Mouse (Mus musculus) heart, embryonic 16.5 days (tissue): Measurements from ENCODE around the gene Tmem94. TPM values are rescaled to one million over a fixed set of nuclear protein-coding genes. Genes with fewer than 3 reads are reported as not detected.

Experiments used
- ATAC-seq: fragments of 200-750 bp; cut with Nextera tagmentation; replicated peaks from 2 replicates; pipeline ENCODE4 v1.8.0; 2017; ENCODE audit warnings: moderate number of reproducible peaks; ENCODE audit not compliant: insufficient read depth, low FRiP score; ENCODE audit errors: extremely low read depth
- H3K27ac ChIP-seq: fragments of 300-500 bp; sonication (generic); 2 replicates; pipeline ENCODE4 v1.5.1; 2014; ENCODE audit warnings: mild to moderate bottlenecking, low read length, control low read depth, moderate library complexity
- H3K27me3 ChIP-seq: fragments of 300-500 bp; sonication (generic); 2 replicates; pipeline ENCODE4 v1.6.1; 2014; ENCODE audit warnings: low read length, mixed read lengths; ENCODE audit not compliant: control insufficient read depth, insufficient read depth
- H3K36me3 ChIP-seq: fragments of 300-500 bp; sonication (generic); 2 replicates; pipeline ENCODE4 v1.6.1; 2014; ENCODE audit not compliant: control insufficient read depth, insufficient read depth
- H3K4me1 ChIP-seq: fragments of 300-500 bp; sonication (generic); 2 replicates; pipeline ENCODE4 v1.6.1; 2014; ENCODE audit warnings: low read length, mixed read lengths; ENCODE audit not compliant: control insufficient read depth, insufficient read depth
- H3K4me2 ChIP-seq: fragments of 300-500 bp; sonication (generic); 2 replicates; pipeline ENCODE4 v1.6.1; 2014; ENCODE audit warnings: low read depth, mild to moderate bottlenecking, control low read depth, low read length
- H3K4me3 ChIP-seq: fragments of 300-500 bp; sonication (generic); 2 replicates; pipeline ENCODE4 v1.5.1; 2014; ENCODE audit warnings: mild to moderate bottlenecking, control low read depth, low read length
- H3K9ac ChIP-seq: fragments of 300-500 bp; sonication (generic); 2 replicates; pipeline ENCODE4 v1.6.1; 2014; ENCODE audit warnings: low read length, control low read depth
- H3K9me3 ChIP-seq: fragments of 300-500 bp; sonication (generic); replicated peaks from 2 replicates; pipeline ENCODE4 v1.6.1; 2016; ENCODE audit warnings: low read length; ENCODE audit not compliant: control insufficient read depth
- WGBS: fragments of 180-500 bp; shearing (Covaris S2); extraction: QIAGEN DNeasy Blood & Tissue Kit; methylation state at CpG from one replicate; pipeline ENCODE4 v1.1.7; 2014; 5-methylcytosine and 5-hydroxymethylcytosine counted together
- polyA plus RNA-seq: library from polyadenylated mRNA; unstranded; fragments of >200 nt; fragmentation: Nextera tagmentation; extraction: Ambion mirVana; gene quantifications from 2 replicates; pipeline ENCODE4 v1.2.1, GENCODE M21; 2015

The Tmem94 gene
- polyA plus RNA-seq, 1 experiment from 2014 or later = 36.8 TPM

GRCm38 (mm10) chr11:115776954-115777353 lies 11.7 kb downstream of the Tmem94 start:
- Histone ChIP-seq H3K9ac (peak overlapping the region; percentile 43; the same call in 1 of the 2 replicates), H3K27ac (peak overlapping the region; percentile 79), H3K4me3 (no peak overlapping the region), H3K27me3 (no peaks in the 10 kb centered on the region), H3K36me3 (peaks cover 10% of the 10 kb centered on the region; the same call in 1 of the 2 replicates), H3K4me2 (no peak overlapping the region), H3K9me3 (no peaks in the 10 kb centered on the region), H3K4me1 (peaks cover 65% of the 10 kb centered on the region)
- 68% methylated on average over 9 of the region's 9 CpGs for WGBS
- no peak for ATAC-seq

GRCm38 (mm10) chr11:115777487-115778335 lies 12.5 kb downstream of the Tmem94 start:
- Histone ChIP-seq H3K9ac (no peak overlapping the region), H3K27ac (peak overlapping the region; percentile 79)

GRCm38 (mm10) chr11:115779038-115779571 lies 13.9 kb downstream of the Tmem94 start:
- 2% methylated on average over 9 of the region's 9 CpGs for WGBS
- H3K36me3 ChIP-seq = peaks cover 6% of the 10 kb centered on the region; the same call in 1 of the 2 replicates
- H3K4me2 ChIP-seq = peak overlapping the region; percentile 41
- H3K9me3 ChIP-seq = no peaks in the 10 kb centered on the region
- H3K27me3 ChIP-seq = no peaks in the 10 kb centered on the region
- peak overlapping the region; percentile 60 for H3K9ac ChIP-seq
- H3K4me3 ChIP-seq = peak overlapping the region; percentile 9; the same call in 1 of the 2 replicates
- H3K27ac ChIP-seq = peak overlapping the region; percentile 97
- peaks cover 65% of the 10 kb centered on the region for H3K4me1 ChIP-seq
- peak; percentile 94 for ATAC-seq

More at GRCm38 (mm10) chr11:115777487-115778335, 12.5 kb downstream of the Tmem94 start:
- WGBS = 86% methylated on average over 17 of the region's 17 CpGs
- H3K27me3 ChIP-seq = no peaks in the 10 kb centered on the region
- H3K4me2 ChIP-seq = no peak overlapping the region
- peaks cover 65% of the 10 kb centered on the region for H3K4me1 ChIP-seq
- no peaks in the 10 kb centered on the region for H3K9me3 ChIP-seq
- H3K36me3 ChIP-seq = peaks cover 8% of the 10 kb centered on the region; the same call in 1 of the 2 replicates
- H3K4me3 ChIP-seq = no peak overlapping the region
- no peak for ATAC-seq

- ATAC-seq = no peak
- Histone ChIP-seq H3K4me1 (peaks cover 56% of the 10 kb centered on the region), H3K4me3 (no peak overlapping the region), H3K9me3 (no peaks in the 10 kb centered on the region), H3K27ac (peak overlapping the region; percentile 97), H3K4me2 (no peak overlapping the region), H3K36me3 (peaks cover 6% of the 10 kb centered on the region; the same call in 1 of the 2 replicates), H3K27me3 (no peaks in the 10 kb centered on the region), H3K9ac (peak overlapping the region; percentile 38; the same call in 1 of the 2 replicates)
- WGBS = 28% methylated on average over 20 of the region's 20 CpGs
Observed at GRCm38 (mm10) chr11:115780141-115781070, 15.2 kb downstream of the Tmem94 start.

GRCm38 (mm10) chr11:115786473-115786872 lies 21.2 kb downstream of the Tmem94 start:
- no peak overlapping the region for H3K4me2 ChIP-seq
- no peaks in the 10 kb centered on the region for H3K9me3 ChIP-seq
- ATAC-seq = no peak
- 72% methylated on average over 6 of the region's 6 CpGs for WGBS
- no peaks in the 10 kb centered on the region for H3K27me3 ChIP-seq
- no peak overlapping the region for H3K9ac ChIP-seq
- H3K4me3 ChIP-seq = no peak overlapping the region
- H3K4me1 ChIP-seq = no peaks in the 10 kb centered on the region; the same call in 1 of the 2 replicates
- H3K27ac ChIP-seq = no peak overlapping the region
- peaks cover 18% of the 10 kb centered on the region for H3K36me3 ChIP-seq

- H3K36me3 ChIP-seq = peaks cover 48% of the 10 kb centered on the region
- ATAC-seq = no peak
- no peaks in the 10 kb centered on the region for H3K9me3 ChIP-seq
- no peak overlapping the region for H3K4me3 ChIP-seq
- H3K4me2 ChIP-seq = no peak overlapping the region
- no peak overlapping the region for H3K27ac ChIP-seq
- 92% methylated on average over 7 of the region's 7 CpGs for WGBS
- no peak overlapping the region for H3K9ac ChIP-seq
- H3K27me3 ChIP-seq = no peaks in the 10 kb centered on the region
- no peaks in the 10 kb centered on the region; the same call in 1 of the 2 replicates for H3K4me1 ChIP-seq
Observed at GRCm38 (mm10) chr11:115789787-115790186, 24.6 kb downstream of the Tmem94 start.

- WGBS = 93% methylated on average over 16 of the region's 16 CpGs
- no peak overlapping the region for H3K9ac ChIP-seq
- no peak overlapping the region for H3K4me2 ChIP-seq
- no peaks in the 10 kb centered on the region for H3K27me3 ChIP-seq
- H3K4me1 ChIP-seq = no peaks in the 10 kb centered on the region
- no peaks in the 10 kb centered on the region for H3K9me3 ChIP-seq
- H3K36me3 ChIP-seq = peaks cover 66% of the 10 kb centered on the region
- no peak overlapping the region for H3K4me3 ChIP-seq
- H3K27ac ChIP-seq = no peak overlapping the region
- no peak for ATAC-seq
Observed at GRCm38 (mm10) chr11:115791919-115792318, 26.7 kb downstream of the Tmem94 start.

- Histone ChIP-seq H3K27ac (no peak overlapping the region), H3K9me3 (no peaks in the 10 kb centered on the region), H3K4me1 (no peaks in the 10 kb centered on the region), H3K4me2 (no peak overlapping the region), H3K27me3 (no peaks in the 10 kb centered on the region), H3K36me3 (peaks cover 71% of the 10 kb centered on the region), H3K4me3 (no peak overlapping the region), H3K9ac (no peak overlapping the region)
- no peak for ATAC-seq
- WGBS = 76% methylated on average over 14 of the region's 14 CpGs
Observed at GRCm38 (mm10) chr11:115792353-115792752, 27.1 kb downstream of the Tmem94 start.
